Mouse (Mus musculus) erythroblast, embryonic 14.5 days (primary cell): ENCODE data around the gene Ooep. TPM values are rescaled to one million over a fixed set of nuclear protein-coding genes. Genes with fewer than 3 reads are reported as not detected.

Experiments
- H3K27me3 ChIP-seq: 2 replicates; pipeline ENCODE4 v1.6.1; 2012; ENCODE audit warnings: inconsistent platforms; ENCODE audit not compliant: control insufficient read depth
- H3K36me3 ChIP-seq: 2 replicates; pipeline ENCODE4 v1.6.1; 2012; ENCODE audit warnings: mild to moderate bottlenecking, inconsistent platforms; ENCODE audit not compliant: control insufficient read depth
- H3K4me1 ChIP-seq: 2 replicates; pipeline ENCODE4 v1.6.1; 2012; ENCODE audit warnings: inconsistent platforms; ENCODE audit not compliant: control insufficient read depth
- H3K4me3 ChIP-seq: replicated peaks from 2 replicates; pipeline ENCODE3; 2012; ENCODE audit warnings: moderate library complexity, mild to moderate bottlenecking, inconsistent platforms
- H3K9me3 ChIP-seq: 2 replicates; pipeline ENCODE4 v1.6.1; 2012; ENCODE audit warnings: low read length, inconsistent platforms, mixed read lengths; ENCODE audit not compliant: control insufficient read depth
- GATA1 ChIP-seq: IDR thresholded peaks from 2 replicates; pipeline ENCODE4 v1.6.1; 2012; ENCODE audit warnings: low read length, inconsistent platforms, mixed read lengths
- TAL1 ChIP-seq: IDR thresholded peaks from 3 replicates; pipeline ENCODE4 v1.6.1; 2012; ENCODE audit warnings: low read length, inconsistent platforms, mixed read lengths
- polyA plus RNA-seq: library from polyadenylated mRNA; stranded (reverse); fragments of >175 nt; gene quantifications from 2 replicates; pipeline ENCODE4 v1.2.3, GENCODE M21; 2012

Gene Ooep
- not detected in 2 replicates for polyA plus RNA-seq

GRCm38 (mm10) chr9:78378113-78378785, at the start of gene Ooep:
Gene Ooep, minus strand, starts transcription at chr9:78378725.
- TF ChIP-seq GATA1 (no peak), TAL1 (no peak)
- Histone ChIP-seq H3K4me3 (no peak within 1 kb of the TSS), H3K9me3 (no peaks in the 10 kb centered on the region), H3K36me3 (no peaks in the 10 kb centered on the region), H3K4me1 (no peaks in the 10 kb centered on the region), H3K27me3 (peaks cover 9% of the 10 kb centered on the region)

- H3K9me3 ChIP-seq = no peaks in the 10 kb centered on the region
- peaks cover 6% of the 10 kb centered on the region for H3K4me1 ChIP-seq
- no peak for TF ChIP-seq GATA1
- no peak for TF ChIP-seq TAL1
- H3K36me3 ChIP-seq = no peaks in the 10 kb centered on the region
- no peaks in the 10 kb centered on the region; the same call in 1 of the 2 replicates for H3K27me3 ChIP-seq
- no peak overlapping the region for H3K4me3 ChIP-seq
Observed at GRCm38 (mm10) chr9:78428185-78428584, 49.7 kb upstream of the Ooep start.

- Histone ChIP-seq H3K36me3 (no peaks in the 10 kb centered on the region), H3K9me3 (no peaks in the 10 kb centered on the region), H3K4me1 (peaks cover 6% of the 10 kb centered on the region), H3K27me3 (no peaks in the 10 kb centered on the region; the same call in 1 of the 2 replicates), H3K4me3 (peak overlapping the region; percentile 50)
- TF ChIP-seq TAL1 = no peak
- no peak for TF ChIP-seq GATA1
Observed at GRCm38 (mm10) chr9:78427362-78427781, 48.8 kb upstream of the Ooep start.

GRCm38 (mm10) chr9:78401596-78401995, 23.1 kb upstream of the Ooep start:
- Histone ChIP-seq H3K27me3 (peaks cover 23% of the 10 kb centered on the region), H3K36me3 (no peaks in the 10 kb centered on the region), H3K9me3 (no peaks in the 10 kb centered on the region), H3K4me3 (no peak overlapping the region), H3K4me1 (no peaks in the 10 kb centered on the region)
- no peak for TF ChIP-seq GATA1

- H3K27me3 ChIP-seq = peaks cover 34% of the 10 kb centered on the region
- H3K36me3 ChIP-seq = no peaks in the 10 kb centered on the region
- H3K4me3 ChIP-seq = no peak overlapping the region
- no peak for TF ChIP-seq TAL1
- TF ChIP-seq GATA1 = no peak
- H3K9me3 ChIP-seq = peaks cover 7% of the 10 kb centered on the region
- H3K4me1 ChIP-seq = peaks cover 4% of the 10 kb centered on the region; the same call in 1 of the 2 replicates
Observed at GRCm38 (mm10) chr9:78400570-78400969, 22.0 kb upstream of the Ooep start.

GRCm38 (mm10) chr9:78396517-78396916, 18.0 kb upstream of the Ooep start:
- TF ChIP-seq TAL1 (no peak), GATA1 (no peak)
- Histone ChIP-seq H3K27me3 (peaks cover 50% of the 10 kb centered on the region), H3K9me3 (peaks cover 12% of the 10 kb centered on the region), H3K36me3 (no peaks in the 10 kb centered on the region), H3K4me1 (peaks cover 6% of the 10 kb centered on the region; the same call in 1 of the 2 replicates), H3K4me3 (no peak overlapping the region)

GRCm38 (mm10) chr9:78395630-78396351, 17.3 kb upstream of the Ooep start, which contains the start of gene Ddx43:
Gene Ddx43, plus strand, starts transcription at chr9:78395777.
- H3K36me3 ChIP-seq = no peaks in the 10 kb centered on the region
- H3K27me3 ChIP-seq = peaks cover 50% of the 10 kb centered on the region
- no peak within 1 kb of the TSS for H3K4me3 ChIP-seq
- H3K9me3 ChIP-seq = peaks cover 12% of the 10 kb centered on the region
- TF ChIP-seq GATA1 = no peak
- TF ChIP-seq TAL1 = no peak
- H3K4me1 ChIP-seq = peaks cover 6% of the 10 kb centered on the region; the same call in 1 of the 2 replicates

GRCm38 (mm10) chr9:78395244-78395629, 16.7 kb upstream of the Ooep start:
- peaks cover 12% of the 10 kb centered on the region for H3K9me3 ChIP-seq
- H3K4me1 ChIP-seq = peaks cover 6% of the 10 kb centered on the region; the same call in 1 of the 2 replicates
- H3K27me3 ChIP-seq = peaks cover 50% of the 10 kb centered on the region
- H3K4me3 ChIP-seq = no peak overlapping the region
- no peaks in the 10 kb centered on the region for H3K36me3 ChIP-seq
- no peak for TF ChIP-seq TAL1
- no peak for TF ChIP-seq GATA1

- Histone ChIP-seq H3K27me3 (peaks cover 50% of the 10 kb centered on the region), H3K9me3 (peaks cover 12% of the 10 kb centered on the region), H3K36me3 (no peaks in the 10 kb centered on the region), H3K4me1 (peaks cover 6% of the 10 kb centered on the region; the same call in 1 of the 2 replicates), H3K4me3 (no peak overlapping the region)
- TF ChIP-seq TAL1 (no peak), GATA1 (no peak)
Observed at GRCm38 (mm10) chr9:78394602-78395001, 16.1 kb upstream of the Ooep start.
